Mouse (Mus musculus): ENCODE results near the gene Kdelc1. TPM values are rescaled to one million over a fixed set of nuclear protein-coding genes. Genes with fewer than 3 reads are reported as not detected.

Gene Kdelc1
- polyA plus RNA-seq, 2 experiments from 2014 or later: 17.1 to 18.0 TPM

DNA sequence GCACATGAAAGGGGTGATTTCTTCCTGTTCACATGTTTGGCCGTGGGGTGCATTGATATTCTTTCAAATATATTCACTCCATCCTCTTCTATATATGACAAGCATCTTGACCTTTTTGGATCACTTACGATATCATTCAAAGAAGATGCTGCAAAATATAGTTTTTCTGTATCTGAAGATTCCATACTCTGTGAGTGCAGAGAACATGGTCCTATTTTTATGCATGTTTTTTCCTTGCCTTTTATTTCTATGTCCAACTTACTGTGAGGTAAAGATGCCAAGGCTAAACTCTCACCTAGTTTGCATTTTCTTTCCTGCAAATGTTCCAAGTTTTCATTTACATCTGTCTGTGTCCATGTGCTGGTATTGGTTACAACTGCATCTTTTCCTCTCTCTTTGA lies 56.8 kb downstream of the Kdelc1 start, which contains the start of gene Gm8251:
Gene Gm8251 (minus strand): TSS at position 101 of the 400 bp plus-strand sequence.
- no peak for ATAC-seq

DNA sequence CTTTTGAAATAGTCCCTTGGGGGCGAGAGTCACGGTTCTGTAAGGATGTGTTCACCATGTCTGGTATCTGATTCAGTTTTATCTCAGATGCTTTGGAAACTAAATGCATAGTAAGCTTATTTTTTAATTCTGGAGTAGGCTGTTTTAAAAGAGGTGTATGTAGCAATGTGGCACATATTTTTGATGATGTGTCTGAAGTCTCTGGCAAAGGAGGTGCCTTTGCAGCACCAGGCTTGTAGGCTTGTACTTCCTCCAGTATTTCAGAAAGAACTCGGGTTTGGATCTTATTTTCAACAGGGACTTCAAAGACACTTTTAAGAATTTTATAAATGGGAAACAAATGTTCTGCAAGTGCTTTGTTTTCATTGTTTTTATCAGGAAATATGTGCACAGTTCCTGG lies 60.8 kb downstream of the Kdelc1 start:
- no peak for ATAC-seq

Other genes with a start within 250 kb of the Kdelc1 start
- gene Tpp2, start 185.2 kb downstream of the Kdelc1 start, polyA plus RNA-seq (2017; shearing (Covaris generic)): 100 to 1,000 TPM; 127 to 141 TPM
- 1 to 10 TPM in 1 of 2 experiments, under 1 TPM in 1; 0.78 to 2.0 TPM for gene Mettl21c, start 98.8 kb downstream of the Kdelc1 start, polyA plus RNA-seq (2017; shearing (Covaris generic))
- under 1 TPM; 0.10 to 0.16 TPM for gene Gm8251, start 56.9 kb downstream of the Kdelc1 start, polyA plus RNA-seq (2017; shearing (Covaris generic))
- 10 to 100 TPM; 33.2 to 44.8 TPM for gene Tex30, start 16.4 kb downstream of the Kdelc1 start, polyA plus RNA-seq (2017; shearing (Covaris generic))
- gene Bivm, start 149 bp upstream of the Kdelc1 start, polyA plus RNA-seq (2017; shearing (Covaris generic)): 10 to 100 TPM; 10.0 to 10.8 TPM
- gene Ercc5, start 28.9 kb upstream of the Kdelc1 start, polyA plus RNA-seq (2017; shearing (Covaris generic)): 10 to 100 TPM; 15.0 to 18.4 TPM
- not detected for gene Mettl21e, start 100.2 kb upstream of the Kdelc1 start, polyA plus RNA-seq (2017; shearing (Covaris generic))

Measured in CD4-positive, CD25-positive, alpha-beta regulatory T cell, adult 4 months (primary cell).